In the genomic region with DNA sequence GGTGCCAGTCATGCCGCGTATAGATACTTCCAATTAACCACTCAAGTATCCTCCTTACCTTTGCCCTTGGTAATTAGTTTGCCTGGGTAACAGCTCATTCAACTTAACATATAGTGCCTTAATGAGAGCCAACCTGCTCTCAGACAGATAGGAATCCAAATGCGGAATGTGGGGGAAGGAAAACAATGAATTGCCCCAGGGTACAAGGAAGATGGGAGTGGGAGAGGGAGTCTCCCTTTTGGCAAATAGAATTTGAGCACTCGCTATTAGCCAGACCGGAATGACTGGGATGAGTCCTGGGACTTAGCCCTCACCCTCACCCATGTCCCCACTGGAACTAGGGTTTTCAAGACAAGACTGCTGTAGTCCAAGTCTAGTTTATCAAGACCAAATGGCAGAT, we compare ENCODE assay signal across 8 mouse cellular contexts. TPM values are rescaled to one million over a fixed set of nuclear protein-coding genes. Genes with fewer than 3 reads are reported as not detected.
DNase-seq lines count a peak whose midpoint lies in the region; ATAC-seq and TF ChIP-seq lines count a peak whose summit lies in the region.

No protein-coding gene starts in this region.

- ATAC-seq in hindbrain, embryonic 11.5 days (ENCODE audit: low FRiP score) = no peak
- no peak for ATAC-seq in midbrain, embryonic 11.5 days (ENCODE audit: low FRiP score)

- H3K79me2 ChIP-seq in heart, adult 2 months (replicated peaks; ENCODE audit: control insufficient read depth, insufficient read depth, low read length) = no peaks in the 10 kb centered on the region

- no peak for DNase-seq in heart, adult 2 months
- DNase-seq in heart, postnatal 14 days = no peak
- DNase-seq in ES-CJ7 (ENCODE audit: low read depth, low spot score) = peak; percentile 40
- DNase-seq in hindbrain, embryonic 11.5 days (ENCODE audit: low spot score) = peak; percentile 27
- no peak for DNase-seq in midbrain, embryonic 11.5 days (ENCODE audit: low spot score, missing footprints)
- no peak for DNase-seq in thymus, postnatal 25 days
- DNase-seq in layer of hippocampus, adult 18-20 months (ENCODE audit: low spot score in 2 of 2) = no peak
- DNase-seq in cerebellum, postnatal 25 days = no peak

- H3K4me3 ChIP-seq in heart, adult 2 months = peak overlapping the region; percentile 78
- H3K4me3 ChIP-seq in hindbrain, embryonic 11.5 days (ENCODE audit: low read depth, low read length) = peak overlapping the region; percentile 63
- peak overlapping the region; percentile 84 for H3K4me3 ChIP-seq in midbrain, embryonic 11.5 days (ENCODE audit: low read depth, low read length)

- H3K4me1 ChIP-seq in heart, adult 2 months (ENCODE audit: control insufficient read depth, insufficient read depth, low read length) = no peaks in the 10 kb centered on the region
- peaks cover 3% of the 10 kb centered on the region; the same call in 1 of the 2 replicates for H3K4me1 ChIP-seq in hindbrain, embryonic 11.5 days (replicated peaks; ENCODE audit: control insufficient read depth, insufficient read depth, low read length)
- peaks cover 21% of the 10 kb centered on the region for H3K4me1 ChIP-seq in midbrain, embryonic 11.5 days (ENCODE audit: control insufficient read depth, insufficient read depth, low read length)

- H3K4me2 ChIP-seq in hindbrain, embryonic 11.5 days (replicated peaks; ENCODE audit: low read depth, low read length) = peak overlapping the region; percentile 95
- H3K4me2 ChIP-seq in midbrain, embryonic 11.5 days = peak overlapping the region; percentile 81

- peak overlapping the region; percentile 84 for H3K27ac ChIP-seq in heart, adult 2 months
- no peak overlapping the region for H3K27ac ChIP-seq in hindbrain, embryonic 11.5 days (ENCODE audit: low read depth, low read length)
- H3K27ac ChIP-seq in midbrain, embryonic 11.5 days (ENCODE audit: low read depth, low read length) = no peak overlapping the region

- no peak for TF ChIP-seq POLR2A in heart, adult 2 months (IDR thresholded peaks at IDR 0.05; ENCODE audit: insufficient read depth, low read depth, low read length)

- intact Hi-C loops in heart, adult 2 months (cut with DNase I) = loop anchor here (10.0 kb wide), 1 partner anchor 624 kb away; no protein-coding TSS in a partner anchor
- intact Hi-C loops in heart, postnatal 14 days (cut with DNase I) = no loop called here

- no peaks in the 10 kb centered on the region for H3K27me3 ChIP-seq in heart, adult 2 months (ENCODE audit: control insufficient read depth, insufficient read depth, low read length)
- no peaks in the 10 kb centered on the region for H3K27me3 ChIP-seq in hindbrain, embryonic 11.5 days (ENCODE audit: control insufficient read depth, insufficient read depth, low read length)
- peaks cover 10% of the 10 kb centered on the region; the same call in 1 of the 2 replicates for H3K27me3 ChIP-seq in midbrain, embryonic 11.5 days (ENCODE audit: control insufficient read depth, insufficient read depth, low read length)

- no peaks in the 10 kb centered on the region for H3K36me3 ChIP-seq in heart, adult 2 months (ENCODE audit: control insufficient read depth, insufficient read depth, low read length)
- H3K36me3 ChIP-seq in hindbrain, embryonic 11.5 days (ENCODE audit: control insufficient read depth, insufficient read depth, low read length) = no peaks in the 10 kb centered on the region
- no peaks in the 10 kb centered on the region for H3K36me3 ChIP-seq in midbrain, embryonic 11.5 days (ENCODE audit: control insufficient read depth, insufficient read depth, low read length)

- WGBS in heart, adult 2 months = 54% methylated on average over 5 of the region's 5 CpGs
- 11% methylated on average over 5 of the region's 5 CpGs for WGBS in hindbrain, embryonic 11.5 days
- WGBS in midbrain, embryonic 11.5 days = 4% methylated on average over 5 of the region's 5 CpGs

- H3K9me3 ChIP-seq in hindbrain, embryonic 11.5 days (ENCODE audit: control insufficient read depth, low read length) = no peaks in the 10 kb centered on the region
- no peaks in the 10 kb centered on the region for H3K9me3 ChIP-seq in midbrain, embryonic 11.5 days (ENCODE audit: control insufficient read depth, low read length)

- TF ChIP-seq EP300 in heart, adult 2 months (IDR thresholded peaks at IDR 0.05; ENCODE audit: insufficient read depth, low read depth, low read length) = no peak

- no peak for TF ChIP-seq CTCF in heart, adult 2 months (IDR thresholded peaks at IDR 0.05)

- no peak overlapping the region for H3K9ac ChIP-seq in heart, adult 2 months (ENCODE audit: low read depth, low read length)
- H3K9ac ChIP-seq in hindbrain, embryonic 11.5 days (ENCODE audit: low read depth, low read length) = peak overlapping the region; percentile 79
- no peak overlapping the region; the same call in 1 of the 2 replicates for H3K9ac ChIP-seq in midbrain, embryonic 11.5 days (ENCODE audit: low read length)

RNA-seq across cellular contexts. Expression of a gene that starts 1.0 kb away (rescaled TPM):
- 1 to 10 TPM; 7.7 to 8.3 TPM for total RNA-seq in heart, adult 2 months (2021)
- polyA plus RNA-seq in heart, adult 2 months (2012; rRNA removed) = 8.2 and 9.2 TPM in 2 replicates
- 1 to 10 TPM; 6.1 to 7.6 TPM for total RNA-seq in heart, postnatal 14 days (2021)
- 8.6 and 9.5 TPM in 2 replicates for polyA plus RNA-seq in hindbrain, embryonic 11.5 days (2014; fragmentation: Nextera tagmentation; extraction: Ambion mirVana)
- polyA plus RNA-seq in midbrain, embryonic 11.5 days (2014; fragmentation: Nextera tagmentation; extraction: Ambion mirVana) = 9.3 and 10.4 TPM in 2 replicates
- total RNA-seq in layer of hippocampus, adult 18-20 months (2021) = 10 to 100 TPM; 21.4 to 21.8 TPM

Comparison
In these comparisons a context has a peak if more than half of its experiments do, and no peak if none do; other contexts are left out.
1. DNase-seq: peak in ES-CJ7 (single experiment) and hindbrain, embryonic 11.5 days (single experiment); none in heart, adult 2 months (0 of 2), heart, postnatal 14 days (0 of 2), midbrain, embryonic 11.5 days (single experiment), thymus, postnatal 25 days (single experiment), layer of hippocampus, adult 18-20 months (0 of 2) and cerebellum, postnatal 25 days (0 of 2).
2. Peak in every context shown above with its lines, with median percentiles within 50 percentile points of each other: H3K4me3 ChIP-seq.